Mouse (Mus musculus): ENCODE data around the gene Atp6v1g2.

Gene Atp6v1g2

DNA sequence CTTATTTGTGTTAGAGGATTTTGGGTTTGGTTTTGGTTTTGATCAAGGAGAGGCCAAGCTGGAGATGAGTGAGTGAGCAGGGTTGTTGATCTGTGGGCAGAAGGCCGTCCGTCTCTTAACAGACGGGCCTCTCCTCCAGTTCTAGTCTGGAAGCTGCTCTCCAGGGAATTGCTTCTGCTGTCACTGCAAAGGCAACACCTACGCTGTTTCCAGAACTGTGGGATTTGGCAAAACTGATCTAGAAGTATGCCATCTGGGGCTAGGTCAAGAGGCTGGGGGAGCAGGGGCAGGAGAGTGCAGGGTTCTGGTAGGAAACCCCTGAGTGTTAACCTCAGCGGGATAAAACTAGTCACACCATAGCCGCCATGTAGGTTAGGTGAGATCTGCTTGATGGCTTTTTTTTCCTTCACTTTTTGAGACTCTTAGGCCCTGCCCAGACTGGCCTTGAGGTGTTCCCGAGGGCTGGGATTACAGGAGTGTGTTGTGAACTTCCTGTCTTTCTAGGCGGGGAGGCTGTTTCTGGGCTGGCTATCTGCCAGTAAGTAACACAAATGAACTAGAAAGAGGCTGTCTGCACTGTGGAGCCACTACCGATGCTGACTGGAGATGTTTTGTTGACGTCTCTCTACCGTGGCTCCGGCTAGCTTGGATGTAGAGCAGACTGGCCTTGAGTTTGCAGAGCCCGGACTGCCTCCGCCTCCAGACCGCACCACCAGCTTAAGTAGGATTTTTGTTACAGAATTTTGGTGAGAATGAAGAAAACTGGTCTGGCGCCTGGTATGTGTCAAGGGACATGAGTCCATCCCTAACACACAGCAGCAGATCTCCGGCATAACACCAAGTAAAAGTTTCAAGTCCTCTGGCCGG is at the start of gene Atp6v1g2:
Gene Atp6v1g2 (plus strand): TSS at position 547 of the 867 bp plus-strand sequence.
- no peak for DNase-seq

DNA sequence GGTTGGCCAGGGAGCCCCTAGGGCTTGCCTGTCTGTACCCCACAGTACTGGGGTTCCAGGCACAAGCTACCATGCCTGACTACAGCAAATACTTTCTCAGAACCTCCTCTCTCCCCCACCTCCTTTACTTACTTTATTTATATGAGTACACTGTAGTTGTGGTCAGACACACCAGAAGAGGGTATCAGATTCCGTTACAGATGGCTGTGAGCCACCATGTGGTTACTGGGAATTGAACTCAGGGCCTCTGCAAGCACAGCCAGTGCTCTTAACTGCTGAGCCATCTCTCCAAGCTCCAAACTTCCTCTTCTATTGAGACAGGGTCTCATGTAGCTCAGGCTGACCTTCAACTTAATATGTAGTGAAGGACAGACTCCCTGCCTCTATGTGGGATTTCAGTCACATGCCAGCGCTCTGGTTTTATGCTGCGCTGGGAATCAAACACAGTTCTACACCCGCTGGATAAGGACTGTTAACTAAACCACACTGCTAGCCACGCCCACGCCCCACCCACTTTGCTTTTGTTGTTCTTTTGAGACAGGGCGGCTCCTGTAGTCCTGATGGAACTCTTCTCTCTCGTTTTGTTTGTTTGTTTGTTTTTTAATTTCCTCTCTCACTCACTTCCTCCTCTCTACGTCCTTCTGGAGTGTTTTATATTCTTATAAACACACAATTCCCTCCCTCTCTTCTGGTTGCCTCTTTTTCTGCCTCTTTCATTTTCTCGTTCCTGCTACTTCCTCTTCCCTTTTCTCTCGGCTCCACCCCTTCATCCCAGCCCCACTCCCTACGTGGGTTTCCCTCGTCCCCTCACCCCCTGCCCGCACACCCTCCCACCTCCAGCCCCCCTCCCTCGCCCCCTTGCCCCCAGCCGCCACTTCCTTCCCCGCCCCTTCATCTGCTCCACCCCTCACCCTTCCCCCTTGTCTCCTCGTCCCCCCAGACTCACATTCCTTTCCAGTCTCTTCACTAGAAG is 47.5 kb upstream of the Atp6v1g2 start:
- DNase-seq = peak; percentile 84

DNA sequence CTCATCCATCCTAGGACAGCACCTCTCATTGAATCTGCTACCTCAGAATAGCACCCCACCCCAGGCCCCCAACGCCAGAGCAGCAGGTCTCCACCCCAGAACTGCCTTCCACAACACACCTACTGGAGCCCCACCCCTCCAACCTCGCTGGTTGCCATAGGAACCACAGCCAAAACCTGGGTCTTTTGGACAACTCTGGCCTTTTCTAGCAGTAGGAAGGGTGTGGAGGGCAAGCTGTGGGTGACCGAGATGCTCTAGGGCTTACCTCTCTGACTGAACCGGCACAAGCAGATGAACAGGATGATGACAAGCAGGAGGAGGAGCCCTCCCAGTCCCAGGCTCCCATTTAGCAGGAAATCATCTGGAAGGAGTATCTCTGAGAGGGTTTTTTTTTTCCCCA is 46.8 kb upstream of the Atp6v1g2 start:
- DNase-seq = peak; percentile 51

DNA sequence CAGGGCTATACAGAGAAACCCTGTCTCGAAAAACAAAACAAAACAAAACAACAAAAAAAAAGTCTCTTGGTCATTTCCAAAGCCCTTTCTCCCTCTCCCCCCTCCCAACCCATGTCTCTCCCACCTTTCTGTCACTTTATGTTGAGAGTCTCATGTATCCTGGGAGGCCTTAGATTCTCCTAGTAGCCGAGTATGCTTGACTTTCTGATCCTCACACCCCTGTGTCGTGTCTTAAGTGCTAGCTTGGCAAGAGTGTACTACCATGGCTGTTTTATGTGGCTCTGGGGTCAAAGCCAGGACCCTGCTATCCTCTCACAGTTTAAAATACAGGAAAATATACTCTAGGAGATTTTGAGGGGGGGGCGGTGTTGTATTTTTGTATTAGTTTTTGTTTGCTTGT is 46.1 kb upstream of the Atp6v1g2 start:
- DNase-seq = no peak

DNA sequence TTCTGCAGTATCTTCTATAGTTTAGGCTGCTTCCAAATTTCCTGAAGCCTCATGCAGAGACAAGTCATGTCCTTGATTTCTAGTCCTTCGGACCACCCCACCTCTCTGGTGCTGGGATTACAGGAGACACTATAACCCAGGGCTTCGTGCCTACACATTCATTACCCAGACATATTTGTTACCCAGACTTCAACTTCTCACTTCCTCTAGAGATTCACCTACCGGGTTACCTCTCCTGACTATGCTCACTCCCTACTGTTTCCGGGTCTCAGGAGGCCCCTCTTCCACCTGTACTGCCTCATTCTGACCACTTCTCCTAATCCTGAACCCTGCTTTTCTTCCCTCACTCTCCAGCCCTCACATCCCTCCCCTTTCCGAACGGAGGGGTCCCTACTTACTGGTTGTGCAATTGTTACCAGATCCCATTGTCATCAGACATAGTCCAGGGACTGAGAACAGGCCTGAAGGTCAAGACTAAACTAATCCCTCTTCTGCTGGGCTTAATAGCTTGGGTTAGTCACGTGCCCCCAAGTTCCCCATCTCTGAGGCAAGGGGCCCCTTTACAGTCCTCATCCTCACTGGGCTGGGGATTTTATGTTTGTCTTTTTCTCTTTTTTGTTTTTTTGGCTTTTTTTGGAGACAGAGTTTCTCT is 45.4 kb upstream of the Atp6v1g2 start, which contains the start of gene Lst1:
Gene Lst1 (minus strand): TSS at position 481 of the 652 bp plus-strand sequence.
- no peak for DNase-seq

DNA sequence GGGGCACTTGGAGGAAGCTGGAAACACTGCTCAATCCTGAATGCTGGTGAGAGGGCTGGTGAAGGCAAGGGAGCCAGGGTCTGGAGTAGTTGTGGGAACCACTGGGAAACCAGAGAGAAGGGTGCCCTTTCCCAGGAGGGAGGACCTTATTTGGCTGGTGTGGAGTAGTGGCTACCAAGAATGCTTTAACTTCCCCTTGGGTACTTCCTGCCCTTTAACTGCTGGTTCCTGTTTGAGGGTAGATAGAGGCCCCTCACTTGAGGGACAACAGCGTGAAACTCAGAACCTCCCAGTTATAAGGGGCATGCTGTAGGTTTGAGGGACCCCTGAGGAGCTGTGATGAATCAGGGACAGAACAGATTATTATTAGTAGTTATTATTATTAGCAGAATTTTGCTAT is 44.3 kb upstream of the Atp6v1g2 start:
- DNase-seq = no peak

DNA sequence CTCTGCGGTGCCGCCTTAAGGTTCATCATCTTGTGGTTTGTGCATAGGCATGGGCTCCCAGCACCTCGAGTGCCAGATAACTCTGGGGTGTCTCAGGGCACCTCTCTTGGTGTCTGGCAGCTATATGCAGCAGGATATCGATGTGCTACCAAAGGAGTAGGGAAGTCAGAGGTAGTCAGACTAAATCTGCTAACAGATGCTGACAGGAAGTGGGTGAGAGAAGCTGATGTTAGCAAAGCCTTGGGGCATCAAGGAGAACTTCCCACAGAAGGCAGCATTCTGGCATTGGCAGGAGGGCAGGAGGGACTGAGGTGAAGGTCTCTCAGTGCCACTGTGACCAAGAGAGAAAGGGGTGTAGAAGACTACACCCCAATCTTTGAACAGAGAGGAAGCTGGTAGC is 43.4 kb upstream of the Atp6v1g2 start:
- DNase-seq = no peak

DNA sequence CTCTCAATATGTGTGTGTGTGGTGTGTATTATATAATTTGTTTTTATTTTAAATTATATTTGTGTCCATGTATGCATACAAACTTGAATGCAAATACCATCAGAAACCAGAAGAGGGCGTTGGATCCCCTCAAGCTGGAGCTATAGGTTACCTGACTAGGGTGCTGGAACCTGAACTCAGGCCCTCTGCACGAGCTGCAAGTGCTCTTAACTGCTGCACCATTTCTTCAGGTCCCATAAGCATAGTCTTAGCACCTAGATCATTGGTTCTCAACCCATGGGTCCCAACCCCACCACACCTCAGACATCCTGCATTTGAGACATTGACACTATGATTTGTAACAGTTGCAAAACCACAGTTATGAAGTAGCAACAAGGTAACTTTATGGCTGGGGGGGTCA is 41.7 kb upstream of the Atp6v1g2 start:
- DNase-seq = no peak

DNA sequence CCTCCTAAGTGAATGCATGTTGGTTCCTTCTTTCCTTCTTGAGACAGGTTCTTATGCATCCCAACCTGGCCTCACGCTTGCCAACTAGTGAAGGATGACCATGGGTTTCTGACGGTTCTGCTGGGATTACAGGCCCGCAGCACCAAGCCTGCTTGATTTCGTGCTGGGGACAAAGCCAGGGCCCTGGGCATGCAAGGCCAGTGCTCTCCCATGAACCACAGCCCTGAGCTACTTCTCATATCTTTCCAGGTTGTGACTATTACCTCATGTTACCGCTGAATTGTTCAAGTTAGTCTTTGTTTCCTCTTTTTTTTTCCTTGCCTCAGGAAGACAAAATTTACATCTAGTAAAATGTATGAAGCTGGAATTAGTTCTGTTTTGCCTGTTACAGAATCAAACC is 40.5 kb upstream of the Atp6v1g2 start:
- DNase-seq = no peak

DNA sequence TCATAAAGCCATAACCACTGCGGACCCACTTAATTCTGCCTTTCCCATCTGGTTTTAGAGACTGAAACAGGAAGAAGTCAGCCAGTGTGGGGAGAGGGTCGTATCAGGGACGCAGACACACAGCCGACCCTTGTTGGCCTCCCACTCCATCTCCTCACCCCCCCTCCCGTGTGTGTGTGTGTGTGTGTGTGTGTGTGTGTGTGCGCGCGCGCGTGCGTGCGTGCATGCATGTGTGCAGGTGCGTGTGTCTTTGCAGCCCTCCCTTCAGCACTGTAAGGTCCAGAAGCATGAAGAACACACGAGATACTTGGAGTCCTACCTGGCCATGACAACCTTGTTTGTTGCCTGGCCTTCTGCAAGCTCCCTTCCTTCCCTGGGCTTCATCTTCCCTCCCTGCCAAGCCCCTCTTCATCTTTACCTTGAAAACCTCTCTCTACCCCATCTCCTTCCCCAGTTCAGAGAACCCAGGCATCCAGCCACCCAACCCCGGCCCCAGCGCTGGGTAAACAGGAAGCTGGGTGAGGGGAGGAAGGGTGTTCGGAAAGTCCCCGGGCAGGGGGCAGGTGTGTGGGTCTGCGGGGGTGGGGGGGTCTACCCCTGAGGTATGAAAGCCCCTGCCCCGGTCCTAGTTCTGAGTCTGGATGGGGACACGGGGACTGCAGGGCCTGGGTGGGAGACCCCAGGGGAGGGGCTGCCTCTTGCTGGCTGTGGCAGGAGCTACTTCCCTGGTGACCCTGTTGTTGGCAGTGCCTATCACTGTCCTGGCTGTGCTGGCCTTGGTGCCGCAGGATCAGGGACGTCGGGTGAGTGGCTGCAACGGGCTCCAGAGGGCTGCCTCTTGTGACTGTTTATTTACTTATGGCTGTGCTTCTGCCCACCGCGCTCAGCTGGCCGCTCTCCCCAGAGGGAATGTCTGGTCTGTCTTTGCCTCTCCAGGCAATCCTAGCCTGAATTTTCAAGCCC is 39.3 kb upstream of the Atp6v1g2 start, which contains the start of gene Ltb:
Gene Ltb (plus strand): TSS at position 559 of the 963 bp plus-strand sequence.
- no peak for DNase-seq

DNA sequence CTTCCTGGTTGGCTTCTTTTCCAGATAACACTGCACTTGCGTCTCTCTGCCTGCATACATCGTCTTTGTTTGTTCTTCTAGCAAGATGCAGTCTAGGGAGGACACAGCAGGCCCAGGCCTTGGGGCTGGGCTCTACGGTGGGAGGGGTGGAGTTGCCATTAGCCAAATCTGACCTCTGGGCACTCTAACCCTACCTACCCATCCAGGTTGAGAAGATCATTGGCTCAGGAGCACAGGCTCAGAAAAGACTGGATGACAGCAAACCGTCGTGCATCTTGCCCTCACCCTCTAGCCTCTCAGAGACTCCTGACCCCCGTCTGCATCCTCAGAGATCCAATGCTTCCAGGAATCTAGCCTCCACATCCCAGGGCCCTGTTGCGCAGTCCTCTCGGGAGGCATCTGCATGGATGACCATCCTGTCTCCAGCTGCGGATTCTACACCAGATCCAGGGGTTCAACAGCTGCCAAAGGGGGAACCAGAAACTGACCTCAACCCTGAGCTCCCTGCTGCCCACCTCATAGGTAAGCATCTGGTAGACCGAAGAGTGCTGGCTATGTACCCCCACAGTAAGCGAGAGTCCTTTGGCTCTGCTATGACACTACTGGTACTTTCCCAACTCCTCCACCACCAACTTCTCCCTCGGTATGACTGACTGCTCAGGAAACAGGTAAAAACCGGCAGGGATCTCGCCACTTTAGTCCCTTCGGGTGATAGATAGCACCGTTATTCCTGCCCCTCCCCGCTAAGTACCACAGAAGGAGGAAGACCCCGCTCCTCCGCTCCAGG is 38.4 kb upstream of the Atp6v1g2 start:
- no peak for DNase-seq

DNA sequence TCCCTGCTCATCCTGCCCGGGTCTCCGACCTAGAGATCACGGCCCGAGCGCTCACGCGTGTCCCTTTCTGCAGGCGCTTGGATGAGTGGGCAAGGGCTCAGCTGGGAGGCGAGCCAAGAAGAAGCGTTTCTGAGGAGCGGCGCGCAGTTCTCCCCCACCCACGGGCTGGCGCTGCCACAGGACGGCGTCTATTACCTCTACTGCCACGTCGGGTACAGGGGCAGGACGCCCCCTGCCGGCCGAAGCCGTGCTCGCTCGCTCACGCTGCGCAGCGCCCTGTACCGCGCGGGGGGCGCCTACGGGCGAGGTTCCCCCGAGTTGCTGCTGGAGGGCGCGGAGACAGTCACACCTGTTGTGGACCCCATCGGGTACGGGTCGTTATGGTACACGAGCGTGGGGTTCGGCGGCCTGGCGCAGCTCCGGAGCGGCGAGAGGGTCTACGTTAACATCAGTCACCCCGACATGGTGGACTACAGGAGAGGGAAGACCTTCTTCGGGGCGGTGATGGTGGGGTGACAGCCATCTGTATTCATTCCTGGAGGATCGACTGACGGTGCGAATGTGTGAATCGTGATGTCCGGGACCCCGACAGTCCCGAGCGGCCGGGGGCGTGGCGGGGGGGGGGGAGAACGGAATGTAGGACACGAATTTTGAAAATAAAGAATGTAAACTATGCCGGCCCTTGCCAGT is 37.7 kb upstream of the Atp6v1g2 start:
- peak; percentile 90 for DNase-seq

DNA sequence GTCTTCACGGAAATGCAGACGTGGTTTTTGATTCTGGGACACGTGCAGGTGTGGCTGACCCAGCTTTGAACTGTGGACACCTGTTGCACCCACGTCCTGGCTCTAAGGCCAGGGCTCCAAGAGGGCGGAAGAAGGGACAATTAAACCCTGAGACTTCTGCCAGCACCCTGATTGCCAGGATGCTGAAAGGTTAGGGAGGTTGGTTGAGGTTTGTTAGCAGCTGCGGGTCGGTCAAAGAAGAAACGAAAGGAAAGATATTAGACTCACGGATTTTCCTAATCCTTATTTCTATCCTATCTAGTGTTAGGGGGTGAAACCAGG is 37.2 kb upstream of the Atp6v1g2 start:
- no peak for DNase-seq

DNA sequence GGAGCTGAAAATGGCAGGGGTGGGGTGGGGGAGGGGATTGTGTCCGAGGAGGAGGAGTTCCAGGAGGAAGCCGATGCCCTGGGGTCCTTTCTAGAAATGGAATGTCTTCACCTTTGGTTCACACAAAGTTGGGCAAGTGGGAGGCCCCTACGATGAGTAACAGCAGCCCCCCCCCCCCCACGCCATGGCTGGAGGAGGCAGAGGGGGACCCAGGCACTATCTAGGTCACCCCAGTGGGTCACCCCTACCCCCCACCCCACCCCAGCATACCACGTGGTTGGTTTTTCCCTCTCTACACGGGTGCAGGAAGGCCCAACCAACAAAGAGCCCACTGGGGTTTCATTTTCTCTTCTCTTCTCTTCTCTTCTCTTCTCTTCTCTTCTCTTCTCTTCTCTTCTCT is 36.3 kb upstream of the Atp6v1g2 start:
- no peak for DNase-seq

DNA sequence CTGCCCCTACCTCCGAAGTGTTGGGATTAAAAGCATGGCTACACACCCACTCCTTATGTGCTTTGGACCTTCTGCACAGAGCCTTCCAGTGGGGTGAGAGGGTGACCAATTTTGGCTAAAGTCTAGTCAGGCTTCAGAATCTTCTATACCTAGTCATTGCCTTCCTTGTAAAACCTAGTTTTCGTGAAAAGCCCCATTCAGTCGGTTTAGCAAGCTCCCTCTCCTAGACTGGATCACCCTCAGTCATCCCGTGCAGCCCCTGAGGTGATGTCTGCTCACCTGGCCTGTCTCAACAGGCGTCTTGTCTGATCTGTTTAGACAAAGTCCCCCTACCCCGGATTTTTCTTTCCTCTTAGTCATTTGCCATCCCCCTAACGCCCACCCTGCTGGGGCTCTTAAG is 35.4 kb upstream of the Atp6v1g2 start:
- no peak for DNase-seq

DNA sequence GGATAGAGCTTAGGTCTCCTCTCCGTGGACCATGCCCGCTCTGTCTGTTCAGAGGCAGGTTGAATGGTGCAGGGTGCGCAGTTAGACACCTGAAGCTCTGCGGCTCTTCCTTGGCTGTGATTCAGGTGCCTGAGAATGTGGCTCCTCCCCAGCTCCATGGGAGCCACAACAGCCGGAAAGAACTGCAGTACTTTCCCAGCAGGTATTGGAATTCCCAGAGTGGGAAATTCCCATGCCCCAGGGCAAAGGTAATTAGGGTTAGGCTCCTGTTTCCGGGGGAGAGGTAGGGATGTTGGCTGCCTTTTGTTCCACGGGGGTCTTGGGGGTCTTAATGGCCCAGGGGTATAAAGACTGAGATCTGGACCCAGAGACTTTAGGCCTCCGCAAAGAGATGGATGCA is 34.5 kb upstream of the Atp6v1g2 start:
- DNase-seq = no peak

DNA sequence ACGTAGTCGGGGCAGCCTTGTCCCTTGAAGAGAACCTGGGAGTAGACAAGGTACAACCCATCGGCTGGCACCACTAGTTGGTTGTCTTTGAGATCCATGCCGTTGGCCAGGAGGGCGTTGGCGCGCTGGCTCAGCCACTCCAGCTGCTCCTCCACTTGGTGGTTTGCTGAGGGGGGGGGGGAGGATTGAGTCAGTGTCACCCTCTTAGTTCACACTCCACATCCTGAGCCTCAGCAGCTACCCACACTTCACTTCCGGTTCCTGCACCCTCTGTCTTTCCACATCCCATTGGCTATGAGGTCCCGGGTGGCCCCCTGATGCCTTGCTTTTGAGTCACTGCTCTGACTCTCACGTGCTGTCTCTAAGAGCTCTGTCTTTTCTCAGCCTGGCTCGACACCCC is 33.1 kb upstream of the Atp6v1g2 start:
- DNase-seq = no peak

DNA sequence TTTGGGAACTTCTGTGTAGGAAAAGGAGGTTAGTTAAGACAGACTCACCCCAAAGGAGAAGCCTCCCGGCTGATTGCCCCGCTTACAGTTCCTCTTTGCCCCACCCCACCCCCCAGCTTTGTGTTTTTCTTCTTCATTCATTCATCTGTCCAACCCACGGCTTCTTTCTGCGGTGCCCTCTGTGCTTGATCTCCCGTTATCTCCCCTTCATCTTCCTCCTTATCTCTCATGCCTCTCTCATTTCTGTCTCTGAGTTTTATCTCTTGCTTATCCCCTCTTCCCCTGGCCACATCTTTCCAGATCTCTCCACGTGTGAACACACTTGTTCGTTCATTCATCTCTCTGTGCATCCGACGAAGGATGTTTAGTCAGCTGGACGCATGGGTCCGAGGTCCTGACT is 32.3 kb upstream of the Atp6v1g2 start:
- DNase-seq = no peak

DNA sequence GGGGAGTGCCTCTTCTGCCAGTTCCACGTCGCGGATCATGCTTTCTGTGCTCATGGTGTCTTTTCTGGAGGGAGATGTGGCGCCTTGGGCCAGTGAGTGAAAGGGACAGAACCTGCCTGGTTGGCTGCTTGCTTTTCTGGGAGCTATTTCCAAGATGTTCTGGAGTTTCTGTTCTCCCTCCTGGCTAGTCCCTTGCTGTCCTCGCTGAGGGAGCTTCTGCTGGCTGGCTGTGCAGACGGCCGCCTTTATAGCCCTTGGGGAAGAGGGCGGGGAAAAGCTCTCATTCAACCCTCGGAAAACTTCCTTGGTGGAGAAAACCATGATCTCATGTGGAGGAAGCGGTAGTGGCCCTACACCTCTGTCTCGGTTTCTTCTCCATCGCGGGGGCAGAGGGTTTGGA is 31.7 kb upstream of the Atp6v1g2 start, which contains the start of gene Tnf:
Gene Tnf (minus strand): TSS at position 221 of the 400 bp plus-strand sequence.
- DNase-seq = no peak

DNA sequence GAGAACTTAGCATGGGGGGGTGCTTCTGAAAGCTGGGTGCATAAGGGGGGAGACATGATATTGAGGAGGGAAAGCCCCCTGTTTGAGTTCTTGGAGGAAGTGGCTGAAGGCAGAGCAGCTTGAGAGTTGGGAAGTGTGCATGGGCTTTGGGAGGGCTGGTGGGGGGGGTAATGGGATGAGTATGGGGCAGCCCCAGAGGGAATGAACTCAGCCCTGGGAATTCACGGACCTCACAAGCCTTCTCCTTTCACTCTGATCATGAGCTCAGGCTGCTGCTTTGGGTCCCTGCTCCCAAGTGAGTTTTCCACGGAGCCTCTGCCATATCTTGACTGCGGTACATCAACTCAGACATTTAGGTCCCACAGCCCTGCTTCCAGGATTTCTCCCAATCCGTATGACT is 31.0 kb upstream of the Atp6v1g2 start:
- no peak for DNase-seq

All from lung, postnatal 14 days (tissue).